Mouse (Mus musculus): ENCODE results near the gene Atp4a. TPM values are rescaled to one million over a fixed set of nuclear protein-coding genes. Genes with fewer than 3 reads are reported as not detected.
"Not testable (repeated sequence)": the region's sequence is repeated elsewhere in the genome, so short reads cannot be mapped to it uniquely, and the experiment has no call there.

Gene Atp4a
- polyA plus RNA-seq, 1 experiment: 0.37 TPM

- Histone ChIP-seq H3K4me1 (ENCODE audit: control insufficient read depth, insufficient read depth, insufficient read length, low read length) (no peaks in the 10 kb centered on the region), H3K4me3 (ENCODE audit: low read depth, low read length) (no peak overlapping the region), H3K36me3 (ENCODE audit: control insufficient read depth, insufficient read depth, low read length) (peaks cover 7% of the 10 kb centered on the region), H3K27me3 (ENCODE audit: control insufficient read depth, insufficient read depth, low read length) (no peaks in the 10 kb centered on the region), H3K27ac (ENCODE audit: insufficient read depth, low read depth, low read length) (no peak overlapping the region)
- TF ChIP-seq CTCF (IDR thresholded peaks at IDR 0.05; ENCODE audit: extremely low read depth, insufficient read length, insufficient replicate concordance, low read depth, low read length) (no peak), POLR2A (IDR thresholded peaks at IDR 0.05; ENCODE audit: low read depth, low read length) (no peak)
- WGBS: 83% methylated on average over 3 of the region's 3 CpGs
Measured at GRCm38 (mm10) chr7:30736211-30736610, 24.2 kb downstream of the Atp4a start.

GRCm38 (mm10) chr7:30742570-30742969 is 30.6 kb downstream of the Atp4a start:
- 82% methylated on average over 2 of the region's 2 CpGs for WGBS
- not testable (repeated sequence) for H3K36me3 ChIP-seq (ENCODE audit: control insufficient read depth, insufficient read depth, low read length); H3K27ac ChIP-seq (ENCODE audit: insufficient read depth, low read depth, low read length); H3K27me3 ChIP-seq (ENCODE audit: control insufficient read depth, insufficient read depth, low read length); H3K4me1 ChIP-seq (ENCODE audit: control insufficient read depth, insufficient read depth, insufficient read length, low read length); H3K4me3 ChIP-seq (ENCODE audit: low read depth, low read length)

- WGBS: 100% methylated on average over 1 of the region's 4 CpGs
- not testable (repeated sequence) for H3K4me3 ChIP-seq (ENCODE audit: low read depth, low read length); H3K36me3 ChIP-seq (ENCODE audit: control insufficient read depth, insufficient read depth, low read length); H3K27ac ChIP-seq (ENCODE audit: insufficient read depth, low read depth, low read length); H3K4me1 ChIP-seq (ENCODE audit: control insufficient read depth, insufficient read depth, insufficient read length, low read length); H3K27me3 ChIP-seq (ENCODE audit: control insufficient read depth, insufficient read depth, low read length)
Measured at GRCm38 (mm10) chr7:30743617-30744016, 31.6 kb downstream of the Atp4a start, which contains the start of gene Gapdhs. Gene Gapdhs (minus strand): TSS chr7:30743681.

- no peak for TF ChIP-seq CTCF (IDR thresholded peaks at IDR 0.05; ENCODE audit: extremely low read depth, insufficient read length, insufficient replicate concordance, low read depth, low read length)
- no peak for TF ChIP-seq POLR2A (IDR thresholded peaks at IDR 0.05; ENCODE audit: low read depth, low read length)
- Histone ChIP-seq H3K36me3 (ENCODE audit: control insufficient read depth, insufficient read depth, low read length) (no peaks in the 10 kb centered on the region), H3K4me3 (ENCODE audit: low read depth, low read length) (no peak overlapping the region), H3K4me1 (ENCODE audit: control insufficient read depth, insufficient read depth, insufficient read length, low read length) (peaks cover 2% of the 10 kb centered on the region; the same call in 1 of the 2 replicates), H3K27ac (ENCODE audit: insufficient read depth, low read depth, low read length) (no peak overlapping the region), H3K27me3 (ENCODE audit: control insufficient read depth, insufficient read depth, low read length) (no peaks in the 10 kb centered on the region)
- WGBS: 32% methylated on average over 4 of the region's 4 CpGs
Measured at GRCm38 (mm10) chr7:30744022-30744598, 32.1 kb downstream of the Atp4a start.

GRCm38 (mm10) chr7:30747525-30748204 is 35.7 kb downstream of the Atp4a start:
- H3K27me3 ChIP-seq (ENCODE audit: control insufficient read depth, insufficient read depth, low read length): no peaks in the 10 kb centered on the region
- TF ChIP-seq CTCF (IDR thresholded peaks at IDR 0.05; ENCODE audit: extremely low read depth, insufficient read length, insufficient replicate concordance, low read depth, low read length) (no peak), POLR2A (IDR thresholded peaks at IDR 0.05; ENCODE audit: low read depth, low read length) (no peak)
- no peaks in the 10 kb centered on the region for H3K36me3 ChIP-seq (ENCODE audit: control insufficient read depth, insufficient read depth, low read length)
- 79% methylated on average over 7 of the region's 7 CpGs for WGBS
- H3K27ac ChIP-seq (ENCODE audit: insufficient read depth, low read depth, low read length): no peak overlapping the region
- peaks cover 2% of the 10 kb centered on the region; the same call in 1 of the 2 replicates for H3K4me1 ChIP-seq (ENCODE audit: control insufficient read depth, insufficient read depth, insufficient read length, low read length)
- no peak overlapping the region for H3K4me3 ChIP-seq (ENCODE audit: low read depth, low read length)

GRCm38 (mm10) chr7:30749824-30750606 is 38.0 kb downstream of the Atp4a start:
- Histone ChIP-seq H3K4me1 (ENCODE audit: control insufficient read depth, insufficient read depth, insufficient read length, low read length) (no peaks in the 10 kb centered on the region), H3K27me3 (ENCODE audit: control insufficient read depth, insufficient read depth, low read length) (no peaks in the 10 kb centered on the region), H3K27ac (ENCODE audit: insufficient read depth, low read depth, low read length) (no peak overlapping the region), H3K36me3 (ENCODE audit: control insufficient read depth, insufficient read depth, low read length) (no peaks in the 10 kb centered on the region), H3K4me3 (ENCODE audit: low read depth, low read length) (no peak overlapping the region)
- no peak for TF ChIP-seq CTCF (IDR thresholded peaks at IDR 0.05; ENCODE audit: extremely low read depth, insufficient read length, insufficient replicate concordance, low read depth, low read length)
- no peak for TF ChIP-seq POLR2A (IDR thresholded peaks at IDR 0.05; ENCODE audit: low read depth, low read length)
- WGBS: 69% methylated on average over 13 of the region's 13 CpGs

- Histone ChIP-seq H3K27ac (ENCODE audit: insufficient read depth, low read depth, low read length) (no peak within 1 kb of the TSS), H3K4me3 (ENCODE audit: low read depth, low read length) (no peak within 1 kb of the TSS), H3K36me3 (ENCODE audit: control insufficient read depth, insufficient read depth, low read length) (no peaks in the 10 kb centered on the region), H3K27me3 (ENCODE audit: control insufficient read depth, insufficient read depth, low read length) (no peaks in the 10 kb centered on the region), H3K4me1 (ENCODE audit: control insufficient read depth, insufficient read depth, insufficient read length, low read length) (no peaks in the 10 kb centered on the region)
- WGBS: 66% methylated on average over 5 of the region's 5 CpGs
- TF ChIP-seq CTCF (IDR thresholded peaks at IDR 0.05; ENCODE audit: extremely low read depth, insufficient read length, insufficient replicate concordance, low read depth, low read length) (no peak), POLR2A (IDR thresholded peaks at IDR 0.05; ENCODE audit: low read depth, low read length) (no peak)
Measured at GRCm38 (mm10) chr7:30751086-30751669, 39.2 kb downstream of the Atp4a start, which contains the start of gene Sbsn. Gene Sbsn (plus strand): TSS chr7:30751471.

Measured in small intestine, adult 2 months (tissue).